ENCODE assay signal across 13 mouse cellular contexts in genomic region chr5:135428786-135429185, GRCm38 (mm10). TPM values are rescaled to one million over a fixed set of nuclear protein-coding genes. Genes with fewer than 3 reads are reported as not detected.
DNase-seq lines count a peak whose midpoint lies in the region; ATAC-seq and TF ChIP-seq lines count a peak whose summit lies in the region.
"Had no signal": no experiment of that assay in that cellular context is flagged by ENCODE, and none has a peak within 500 bp of the region (broad histone marks: within the 10 kb centered on the region; RNA-seq: fewer than 3 reads in every experiment).

No protein-coding gene starts in this region.

- no peak overlapping the region for H3K4me2 ChIP-seq in forebrain, embryonic 14.5 days (ENCODE audit: low read length)
- no peak overlapping the region for H3K4me2 ChIP-seq in forebrain, embryonic 13.5 days
- H3K4me2 ChIP-seq in liver, postnatal 0 days (ENCODE audit: low read depth, low read length) = no peak overlapping the region
- H3K4me2 ChIP-seq: neural tube, embryonic 13.5 days; stomach, embryonic 15.5 days had no signal

- H3K4me1 ChIP-seq in forebrain, embryonic 14.5 days (ENCODE audit: control insufficient read depth, insufficient read depth, low read length) = no peaks in the 10 kb centered on the region
- no peaks in the 10 kb centered on the region for H3K4me1 ChIP-seq in forebrain, embryonic 13.5 days
- no peaks in the 10 kb centered on the region for H3K4me1 ChIP-seq in liver, postnatal 0 days (ENCODE audit: insufficient read depth)
- no peaks in the 10 kb centered on the region for H3K4me1 ChIP-seq in MEL (ENCODE audit: control insufficient read depth in 1 of 2, insufficient read depth in 2 of 2, low read length in 2 of 2)
- H3K4me1 ChIP-seq: stomach, embryonic 15.5 days had no signal

- no peak for ATAC-seq in forebrain, embryonic 14.5 days
- no peak for ATAC-seq in forebrain, embryonic 13.5 days
- no peak for ATAC-seq in liver, postnatal 0 days
- ATAC-seq: forebrain, embryonic 16.5 days had no signal

- TF ChIP-seq POLR2A in MEL (IDR thresholded peaks at IDR 0.05; ENCODE audit: control insufficient read depth in 1 of 2, insufficient read depth in 1 of 2, low read depth in 1 of 2, low read length in 2 of 2, poor library complexity in 1 of 2) = no peak

- no peak for TF ChIP-seq EP300 in liver, postnatal 0 days (IDR thresholded peaks at IDR 0.05; ENCODE audit: low read depth)
- no peak for TF ChIP-seq EP300 in MEL (IDR thresholded peaks at IDR 0.05; ENCODE audit: low read depth in 1 of 2, low read length in 2 of 2)

- DNase-seq in forebrain, embryonic 14.5 days (ENCODE audit: low spot score) = peak; percentile 39
- no peak for DNase-seq in liver, postnatal 0 days
- no peak for DNase-seq in liver
- DNase-seq in MEL (ENCODE audit: low read depth, low spot score) = peak; percentile 11
- peak; percentile 20 for DNase-seq in induced T-regulatory cell, adult 2 months (ENCODE audit: low read depth)
- no peak for DNase-seq in urinary bladder, postnatal 36 days (ENCODE audit: low spot score in 2 of 2)
- DNase-seq in gastrocnemius, postnatal 36 days = no peak
- DNase-seq: cerebellum, adult 18-20 months had no signal

- peak; percentile 59 for TF ChIP-seq CTCF in liver, postnatal 0 days (IDR thresholded peaks at IDR 0.05; ENCODE audit: low read depth)
- TF ChIP-seq CTCF in MEL (IDR thresholded peaks at IDR 0.05 in 2 of 3, conservative IDR thresholded peaks at IDR 0.05 in 1 of 3; ENCODE audit: control insufficient read depth in 1 of 3, insufficient read depth in 1 of 3, low read depth in 2 of 3, low read length in 3 of 3, poor library complexity in 1 of 3, severe bottlenecking in 1 of 3) = peak; percentile 47 to 59 (median 58)

- H3K27ac ChIP-seq in forebrain, embryonic 14.5 days (ENCODE audit: low read depth, low read length) = no peak overlapping the region
- no peak overlapping the region for H3K27ac ChIP-seq in forebrain, embryonic 13.5 days
- H3K27ac ChIP-seq in liver, postnatal 0 days (ENCODE audit: low read depth) = no peak overlapping the region
- H3K27ac ChIP-seq in MEL (ENCODE audit: control insufficient read depth, low read depth, low read length) = no peak overlapping the region
- H3K27ac ChIP-seq: macrophage; neural tube, embryonic 13.5 days; stomach, embryonic 15.5 days had no signal

- no peaks in the 10 kb centered on the region for H3K79me2 ChIP-seq in MEL (ENCODE audit: control insufficient read depth, insufficient read depth, low read length, poor library complexity)

- no peak overlapping the region for H3K4me3 ChIP-seq in forebrain, embryonic 14.5 days (ENCODE audit: low read depth, low read length)
- no peak overlapping the region for H3K4me3 ChIP-seq in forebrain, embryonic 13.5 days
- H3K4me3 ChIP-seq in liver, postnatal 0 days (ENCODE audit: low read depth, low read length) = no peak overlapping the region
- no peak overlapping the region for H3K4me3 ChIP-seq in MEL (ENCODE audit: control insufficient read depth in 1 of 2, insufficient read depth in 1 of 2, low read depth in 2 of 2, low read length in 2 of 2)
- H3K4me3 ChIP-seq: neural tube, embryonic 13.5 days; stomach, embryonic 15.5 days had no signal

- peak; percentile 39 for TF ChIP-seq RAD21 in MEL (IDR thresholded peaks at IDR 0.05; ENCODE audit: low read depth, low read length)

- intact Hi-C loops in gastrocnemius, postnatal 36 days (cut with DNase I) = loop anchor here (2.0 kb wide), 1 partner anchor 66 kb away; no protein-coding TSS in a partner anchor

- 72% methylated on average over 5 of the region's 5 CpGs for WGBS in forebrain, embryonic 14.5 days
- WGBS in forebrain, embryonic 13.5 days = 79% methylated on average over 5 of the region's 5 CpGs
- WGBS in liver, postnatal 0 days (ENCODE audit: insufficient replicate concordance) = 58% methylated on average over 5 of the region's 5 CpGs

- H3K9me3 ChIP-seq in forebrain, embryonic 14.5 days (replicated peaks; ENCODE audit: control insufficient read depth, low read length) = no peaks in the 10 kb centered on the region
- H3K9me3 ChIP-seq in forebrain, embryonic 13.5 days (replicated peaks) = no peaks in the 10 kb centered on the region
- no peaks in the 10 kb centered on the region for H3K9me3 ChIP-seq in liver, postnatal 0 days (ENCODE audit: low read length)
- H3K9me3 ChIP-seq in MEL (replicated peaks; ENCODE audit: insufficient read depth, low read length) = no peaks in the 10 kb centered on the region
- H3K9me3 ChIP-seq: neural tube, embryonic 13.5 days; stomach, embryonic 15.5 days had no signal

- H3K9ac ChIP-seq in forebrain, embryonic 14.5 days (ENCODE audit: low read length) = no peak overlapping the region
- H3K9ac ChIP-seq in forebrain, embryonic 13.5 days = no peak overlapping the region
- H3K9ac ChIP-seq in liver, postnatal 0 days (replicated peaks) = no peak overlapping the region
- no peak overlapping the region for H3K9ac ChIP-seq in MEL (ENCODE audit: control insufficient read depth, low read depth, low read length, poor library complexity, severe bottlenecking)
- H3K9ac ChIP-seq: neural tube, embryonic 13.5 days; stomach, embryonic 15.5 days had no signal

- H3K27me3 ChIP-seq in forebrain, embryonic 14.5 days (replicated peaks; ENCODE audit: control insufficient read depth, insufficient read depth, low read length) = no peaks in the 10 kb centered on the region
- no peaks in the 10 kb centered on the region for H3K27me3 ChIP-seq in forebrain, embryonic 13.5 days
- H3K27me3 ChIP-seq in liver, postnatal 0 days (ENCODE audit: insufficient read depth, low read length) = no peaks in the 10 kb centered on the region
- no peaks in the 10 kb centered on the region; a peak in 1 of 4 replicates for H3K27me3 ChIP-seq in MEL (ENCODE audit: control insufficient read depth in 1 of 2, insufficient read depth in 2 of 2, low read length in 2 of 2)
- H3K27me3 ChIP-seq: neural tube, embryonic 13.5 days; stomach, embryonic 15.5 days had no signal

- peaks cover 84% of the 10 kb centered on the region for H3K36me3 ChIP-seq in forebrain, embryonic 14.5 days (ENCODE audit: control insufficient read depth, insufficient read depth, low read length)
- H3K36me3 ChIP-seq in forebrain, embryonic 13.5 days (ENCODE audit: poor library complexity, severe bottlenecking) = peaks cover 89% of the 10 kb centered on the region
- H3K36me3 ChIP-seq in liver, postnatal 0 days (replicated peaks; ENCODE audit: insufficient read depth, low read length) = no peaks in the 10 kb centered on the region
- no peaks in the 10 kb centered on the region for H3K36me3 ChIP-seq in MEL (ENCODE audit: control insufficient read depth in 1 of 2, insufficient read depth in 2 of 2, low read length in 2 of 2)

TF ChIP-seq in MEL, 35 proteins besides CTCF, POLR2A, EP300 and RAD21:
- TF ChIP-seq ZC3H11A (IDR thresholded peaks at IDR 0.05; ENCODE audit: low read depth, low read length) (no peak), SMC3 (IDR thresholded peaks at IDR 0.05; ENCODE audit: low read depth, low read length) (peak; percentile 45), GATA1 (IDR thresholded peaks at IDR 0.05; ENCODE audit: low read depth, low read length) (no peak)

RNA-seq across cellular contexts. Expression of gene Pom121, which starts 34.4 kb away (rescaled TPM):
- 9.8 and 11.3 TPM in 2 replicates for polyA plus RNA-seq in forebrain, embryonic 14.5 days (2014; fragmentation: Nextera tagmentation; extraction: Ambion mirVana)
- 15.3 and 16.9 TPM in 2 replicates for polyA plus RNA-seq in forebrain, embryonic 13.5 days (2015; fragmentation: Nextera tagmentation; extraction: Ambion mirVana)
- polyA plus RNA-seq in liver, postnatal 0 days (2015; fragmentation: Nextera tagmentation; extraction: Ambion mirVana) = 3.2 and 3.5 TPM in 2 replicates
- total RNA-seq in MEL (2012; rRNA removed) = 10.2 and 12.4 TPM in 2 replicates
- 10 to 100 TPM; 51.8 to 81.1 TPM for polyA plus RNA-seq in MEL (2012; ENCODE audit: insufficient read depth in 1 of 2, insufficient read length in 2 of 2, low read depth in 1 of 2, low replicate concordance in 2 of 2, missing spikeins in 1 of 2)
- total RNA-seq in gastrocnemius, postnatal 36 days (2021) = 1 to 10 TPM; 7.5 to 9.3 TPM

RNA-seq across cellular contexts. Expression of gene Nsun5, which starts 59.0 kb away (rescaled TPM):
- polyA plus RNA-seq in forebrain, embryonic 14.5 days (2014; fragmentation: Nextera tagmentation; extraction: Ambion mirVana) = 27.2 and 29.9 TPM in 2 replicates
- 36.8 and 40.4 TPM in 2 replicates for polyA plus RNA-seq in forebrain, embryonic 13.5 days (2015; fragmentation: Nextera tagmentation; extraction: Ambion mirVana)
- 9.4 and 10.0 TPM in 2 replicates for polyA plus RNA-seq in liver, postnatal 0 days (2015; fragmentation: Nextera tagmentation; extraction: Ambion mirVana)
- 70.8 and 90.0 TPM in 2 replicates for total RNA-seq in MEL (2012; rRNA removed)
- 100 to 1,000 TPM in 1 of 2 experiments, 10 to 100 TPM in 1; 97.5 to 178 TPM for polyA plus RNA-seq in MEL (2012; ENCODE audit: insufficient read depth in 1 of 2, insufficient read length in 2 of 2, low read depth in 1 of 2, low replicate concordance in 2 of 2, missing spikeins in 1 of 2)
- total RNA-seq in gastrocnemius, postnatal 36 days (2021) = 1 to 10 TPM; 7.5 to 9.2 TPM

Comparison
In these comparisons a context has a peak if more than half of its experiments do, and no peak if none do; other contexts are left out.
1. DNase-seq: peak in forebrain, embryonic 14.5 days (single experiment), MEL (single experiment) and induced T-regulatory cell, adult 2 months (single experiment); none in liver, postnatal 0 days (single experiment), liver (single experiment), urinary bladder, postnatal 36 days (0 of 2) and gastrocnemius, postnatal 36 days (0 of 2).